Mouse (Mus musculus): ENCODE data around the gene Rev3l.

DNA sequence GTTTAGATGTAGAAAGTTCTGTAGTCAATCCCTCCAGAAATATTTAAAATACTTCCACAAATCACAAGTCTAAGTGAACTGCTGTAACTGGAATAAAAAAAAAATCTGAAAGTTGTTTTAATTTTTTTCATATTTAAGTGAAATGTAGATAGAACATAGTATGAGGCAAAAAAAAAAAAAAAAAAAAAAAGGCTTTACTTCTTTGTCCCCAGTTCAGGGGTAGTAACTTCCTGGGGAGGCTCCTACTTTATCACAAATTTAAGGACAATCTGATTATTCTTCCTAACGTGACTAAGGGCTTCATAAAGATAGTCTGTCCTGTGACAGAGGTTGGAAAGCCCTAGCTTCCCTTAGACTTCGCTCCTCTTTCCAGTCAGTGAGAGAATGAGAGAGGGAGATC lies 39.8 kb upstream of the Rev3l start:
- no peak for TF ChIP-seq CTCF (conservative IDR thresholded peaks at IDR 0.05; ENCODE audit: low read length)
- TF ChIP-seq POU5F1 (IDR thresholded peaks at IDR 0.05; ENCODE audit: borderline replicate concordance, low read length): no peak
- TF ChIP-seq NANOG (IDR thresholded peaks at IDR 0.05; ENCODE audit: borderline replicate concordance, low read length): no peak

Measured in E14TG2a.4 (cell line).